Mouse (Mus musculus) embryonic facial prominence, embryonic 13.5 days (tissue): ENCODE measurements around the gene 1700003F12Rik. TPM values are rescaled to one million over a fixed set of nuclear protein-coding genes. Genes with fewer than 3 reads are reported as not detected.

Source experiments
- ATAC-seq: fragments of 200-750 bp; cut with Nextera tagmentation; 2 replicates; pipeline ENCODE4 v1.8.0; 2017; ENCODE audit warnings: low read depth; ENCODE audit not compliant: insufficient number of reproducible peaks, insufficient read depth, low FRiP score, low TSS enrichment
- H3K27ac ChIP-seq: fragments of 300-500 bp; sonication (generic); 2 replicates; pipeline ENCODE4 v1.5.1; 2015; ENCODE audit warnings: moderate library complexity, mild to moderate bottlenecking, inconsistent platforms
- H3K27me3 ChIP-seq: fragments of 300-500 bp; sonication (generic); 2 replicates; pipeline ENCODE4 v1.6.1; 2015; ENCODE audit warnings: mild to moderate bottlenecking, inconsistent platforms
- H3K36me3 ChIP-seq: fragments of 300-500 bp; sonication (generic); 2 replicates; pipeline ENCODE4 v1.6.1; 2015; ENCODE audit warnings: mild to moderate bottlenecking, inconsistent platforms
- H3K4me1 ChIP-seq: fragments of 300-500 bp; sonication (generic); 2 replicates; pipeline ENCODE4 v1.6.1; 2015; ENCODE audit warnings: inconsistent platforms
- H3K4me2 ChIP-seq: fragments of 300-500 bp; sonication (generic); 2 replicates; pipeline ENCODE4 v1.6.1; 2015; ENCODE audit warnings: moderate library complexity, mild to moderate bottlenecking, inconsistent platforms
- H3K4me3 ChIP-seq: fragments of 300-500 bp; sonication (generic); 2 replicates; pipeline ENCODE4 v1.5.1; 2015; ENCODE audit warnings: mild to moderate bottlenecking, inconsistent platforms
- H3K9ac ChIP-seq: fragments of 300-500 bp; sonication (generic); 2 replicates; pipeline ENCODE4 v1.6.1; 2015; ENCODE audit warnings: mild to moderate bottlenecking, inconsistent platforms
- H3K9me3 ChIP-seq: fragments of 300-500 bp; sonication (generic); 2 replicates; pipeline ENCODE4 v1.6.1; 2016; ENCODE audit warnings: inconsistent platforms
- WGBS: fragments of 180-500 bp; shearing (Covaris S2); methylation state at CpG from one replicate; pipeline ENCODE4 v1.1.7; 2015; ENCODE audit warnings: mixed read lengths; 5-methylcytosine and 5-hydroxymethylcytosine counted together
- polyA plus RNA-seq: library from polyadenylated mRNA; unstranded; fragments of >200 nt; fragmentation: Nextera tagmentation; extraction: Ambion mirVana; gene quantifications from 2 replicates; pipeline ENCODE4 v1.2.1, GENCODE M21; 2015

Gene 1700003F12Rik
- polyA plus RNA-seq, 1 experiment from 2014 or later: 1.6 TPM

- Histone ChIP-seq H3K4me1 (peaks cover 48% of the 10 kb centered on the region), H3K4me2 (peak overlapping the region; percentile 86), H3K9me3 (no peaks in the 10 kb centered on the region), H3K4me3 (peak overlapping the region; percentile 77), H3K27me3 (no peaks in the 10 kb centered on the region), H3K27ac (peak overlapping the region; percentile 88), H3K36me3 (peaks cover 9% of the 10 kb centered on the region), H3K9ac (peak overlapping the region; percentile 80)
- 18% methylated on average over 10 of the region's 10 CpGs for WGBS
- ATAC-seq: no peak
These were observed 21.6 kb downstream of the 1700003F12Rik start for GRCm38 (mm10) chr2:154568329-154569070.

- H3K9ac ChIP-seq: peak overlapping the region; percentile 80
- H3K4me2 ChIP-seq: peak overlapping the region; percentile 86
- H3K27ac ChIP-seq: peak overlapping the region; percentile 88
- ATAC-seq: peak; percentile 54
- no peaks in the 10 kb centered on the region for H3K9me3 ChIP-seq
- H3K4me3 ChIP-seq: peak overlapping the region; percentile 77
- no peaks in the 10 kb centered on the region for H3K27me3 ChIP-seq
- H3K4me1 ChIP-seq: peaks cover 48% of the 10 kb centered on the region
- WGBS: 0% methylated on average over 48 of the region's 70 CpGs
- H3K36me3 ChIP-seq: peaks cover 2% of the 10 kb centered on the region
These were observed 22.3 kb downstream of the 1700003F12Rik start for GRCm38 (mm10) chr2:154569071-154569748.

- H3K27ac ChIP-seq: peak within 1 kb of the TSS; percentile 88
- WGBS: 0% methylated on average over 43 of the region's 44 CpGs
- peak; percentile 98 for ATAC-seq
- H3K27me3 ChIP-seq: no peaks in the 10 kb centered on the region
- no peaks in the 10 kb centered on the region for H3K9me3 ChIP-seq
- peaks cover 48% of the 10 kb centered on the region for H3K4me1 ChIP-seq
- H3K4me2 ChIP-seq: peak within 1 kb of the TSS; percentile 86
- peak within 1 kb of the TSS; percentile 80 for H3K9ac ChIP-seq
- H3K4me3 ChIP-seq: peak within 1 kb of the TSS; percentile 77
- no peaks in the 10 kb centered on the region for H3K36me3 ChIP-seq
These were observed 23.0 kb downstream of the 1700003F12Rik start, which contains the start of gene E2f1 for GRCm38 (mm10) chr2:154569836-154570286. Gene E2f1, minus strand, starts transcription at chr2:154569892.

- Histone ChIP-seq H3K27ac (no peak overlapping the region), H3K4me2 (peak overlapping the region; percentile 86), H3K9me3 (no peaks in the 10 kb centered on the region), H3K36me3 (no peaks in the 10 kb centered on the region), H3K4me1 (peaks cover 44% of the 10 kb centered on the region), H3K27me3 (no peaks in the 10 kb centered on the region), H3K9ac (no peak overlapping the region; the same call in 1 of the 2 replicates), H3K4me3 (peak overlapping the region; percentile 77)
- 64% methylated on average over 4 of the region's 4 CpGs for WGBS
- ATAC-seq: no peak
These were observed 23.8 kb downstream of the 1700003F12Rik start for GRCm38 (mm10) chr2:154570666-154571065.

GRCm38 (mm10) chr2:154571266-154571665 lies 24.4 kb downstream of the 1700003F12Rik start:
- Histone ChIP-seq H3K36me3 (no peaks in the 10 kb centered on the region), H3K9ac (no peak overlapping the region), H3K4me3 (no peak overlapping the region), H3K4me2 (no peak overlapping the region), H3K4me1 (peaks cover 39% of the 10 kb centered on the region), H3K27ac (no peak overlapping the region), H3K9me3 (no peaks in the 10 kb centered on the region), H3K27me3 (no peaks in the 10 kb centered on the region)
- WGBS: 85% methylated on average over 4 of the region's 4 CpGs
- ATAC-seq: no peak

GRCm38 (mm10) chr2:154571976-154572375 lies 25.1 kb downstream of the 1700003F12Rik start:
- 70% methylated on average over 8 of the region's 8 CpGs for WGBS
- Histone ChIP-seq H3K9ac (peak overlapping the region; percentile 36; the same call in 1 of the 2 replicates), H3K27me3 (no peaks in the 10 kb centered on the region), H3K9me3 (no peaks in the 10 kb centered on the region), H3K4me1 (peaks cover 33% of the 10 kb centered on the region), H3K36me3 (no peaks in the 10 kb centered on the region), H3K4me3 (no peak overlapping the region), H3K27ac (peak overlapping the region; percentile 48; the same call in 1 of the 2 replicates), H3K4me2 (no peak overlapping the region)
- ATAC-seq: no peak

- Histone ChIP-seq H3K4me2 (no peak overlapping the region), H3K4me3 (no peak overlapping the region), H3K27me3 (no peaks in the 10 kb centered on the region), H3K27ac (no peak overlapping the region), H3K9ac (0 out of 2 replicates have a peak overlapping the region, but pooled peaks have one; percentile 36), H3K36me3 (no peaks in the 10 kb centered on the region), H3K4me1 (peaks cover 23% of the 10 kb centered on the region), H3K9me3 (no peaks in the 10 kb centered on the region)
- 84% methylated on average over 3 of the region's 3 CpGs for WGBS
- ATAC-seq: no peak
These were observed 26.1 kb downstream of the 1700003F12Rik start for GRCm38 (mm10) chr2:154572996-154573395.

- no peak for ATAC-seq
- Histone ChIP-seq H3K4me1 (peaks cover 11% of the 10 kb centered on the region), H3K4me2 (no peak overlapping the region), H3K27ac (no peak overlapping the region), H3K27me3 (no peaks in the 10 kb centered on the region), H3K9ac (no peak overlapping the region), H3K9me3 (no peaks in the 10 kb centered on the region), H3K4me3 (no peak overlapping the region), H3K36me3 (no peaks in the 10 kb centered on the region)
- 55% methylated on average over 7 of the region's 7 CpGs for WGBS
These were observed 27.4 kb downstream of the 1700003F12Rik start for GRCm38 (mm10) chr2:154574271-154574670.

- no peaks in the 10 kb centered on the region for H3K36me3 ChIP-seq
- H3K27me3 ChIP-seq: no peaks in the 10 kb centered on the region
- no peak for ATAC-seq
- no peak overlapping the region for H3K27ac ChIP-seq
- no peak overlapping the region for H3K4me2 ChIP-seq
- no peaks in the 10 kb centered on the region; the same call in 1 of the 2 replicates for H3K4me1 ChIP-seq
- WGBS: 43% methylated on average over 12 of the region's 12 CpGs
- no peak overlapping the region for H3K9ac ChIP-seq
- H3K4me3 ChIP-seq: no peak overlapping the region
- H3K9me3 ChIP-seq: no peaks in the 10 kb centered on the region
These were observed 30.2 kb downstream of the 1700003F12Rik start for GRCm38 (mm10) chr2:154576876-154577743.

- Histone ChIP-seq H3K27ac (no peak overlapping the region), H3K27me3 (no peaks in the 10 kb centered on the region), H3K4me1 (no peaks in the 10 kb centered on the region; the same call in 1 of the 2 replicates), H3K9ac (no peak overlapping the region), H3K4me3 (no peak overlapping the region), H3K9me3 (no peaks in the 10 kb centered on the region), H3K36me3 (no peaks in the 10 kb centered on the region), H3K4me2 (no peak overlapping the region)
- no peak for ATAC-seq
- WGBS: 73% methylated on average over 6 of the region's 6 CpGs
These were observed 30.8 kb downstream of the 1700003F12Rik start for GRCm38 (mm10) chr2:154577744-154578067.

GRCm38 (mm10) chr2:154580586-154580985 lies 33.7 kb downstream of the 1700003F12Rik start:
- Histone ChIP-seq H3K9me3 (no peaks in the 10 kb centered on the region), H3K36me3 (no peaks in the 10 kb centered on the region), H3K4me2 (no peak overlapping the region), H3K4me3 (no peak overlapping the region), H3K27ac (no peak overlapping the region), H3K4me1 (peaks cover 23% of the 10 kb centered on the region), H3K27me3 (no peaks in the 10 kb centered on the region), H3K9ac (no peak overlapping the region; the same call in 1 of the 2 replicates)
- 83% methylated on average over 8 of the region's 8 CpGs for WGBS
- no peak for ATAC-seq
